Mouse (Mus musculus): ENCODE results near the gene Clk1. TPM values are rescaled to one million over a fixed set of nuclear protein-coding genes. Genes with fewer than 3 reads are reported as not detected.

Gene Clk1
- polyA plus RNA-seq, 1 experiment, result 321 TPM

Other genes with a start within 250 kb of the Clk1 start
- 0.55 and 1.2 TPM in 2 replicates for gene Aox4, start 213.7 kb downstream of the Clk1 start, polyA plus RNA-seq (2012; rRNA removed)
- 0.02 and 0.32 TPM in 2 replicates for gene Aox2, start 145.7 kb downstream of the Clk1 start, polyA plus RNA-seq (2012; rRNA removed)
- gene Bzw1, start 31.2 kb downstream of the Clk1 start, polyA plus RNA-seq (2012; rRNA removed), result 84.7 and 86.0 TPM in 2 replicates
- 19.3 and 25.4 TPM in 2 replicates for gene Nif3l1, start 21.1 kb upstream of the Clk1 start, polyA plus RNA-seq (2012; rRNA removed)
- 28.7 and 30.7 TPM in 2 replicates for gene Ppil3, start 21.4 kb upstream of the Clk1 start, polyA plus RNA-seq (2012; rRNA removed)
- 21.1 and 25.8 TPM in 2 replicates for gene Orc2, start 81.0 kb upstream of the Clk1 start, polyA plus RNA-seq (2012; rRNA removed)
- 21.3 and 24.3 TPM in 2 replicates for gene Fam126b, start 162.3 kb upstream of the Clk1 start, polyA plus RNA-seq (2012; rRNA removed)
- gene Ndufb3, start 162.3 kb upstream of the Clk1 start, polyA plus RNA-seq (2012; rRNA removed), result 241 and 293 TPM in 2 replicates